Mouse (Mus musculus) adrenal gland (tissue): ENCODE data around the gene Rabgap1.

Source experiments
- intact Hi-C: fragments of 180-260 bp; cut with DNase I; formaldehyde crosslinking; loops from one replicate; pipeline ENCODE4 v1.15.1; 2025

Rabgap1 gene

GRCm38 (mm10) chr2:37511134-37511901, 68.2 kb downstream of the Rabgap1 start:
- intact Hi-C loops: no loop called here

GRCm38 (mm10) chr2:37516030-37516710, 73.1 kb downstream of the Rabgap1 start, which contains the start of gene Gpr21:
Gene Gpr21 (plus strand): TSS chr2:37516332.
- intact Hi-C loops: no loop called here

- intact Hi-C loops: no loop called here
Measured at GRCm38 (mm10) chr2:37516922-37517462, 73.9 kb downstream of the Rabgap1 start.

GRCm38 (mm10) chr2:37518561-37519285, 75.6 kb downstream of the Rabgap1 start:
- intact Hi-C loops: no loop called here

- intact Hi-C loops: no loop called here
Measured at GRCm38 (mm10) chr2:37519286-37519640, 76.2 kb downstream of the Rabgap1 start.

- intact Hi-C loops: no loop called here
Measured at GRCm38 (mm10) chr2:37527587-37527986, 84.5 kb downstream of the Rabgap1 start.

GRCm38 (mm10) chr2:37529397-37529796, 86.3 kb downstream of the Rabgap1 start:
- intact Hi-C loops: no loop called here

GRCm38 (mm10) chr2:37530766-37531165, 87.7 kb downstream of the Rabgap1 start:
- intact Hi-C loops: no loop called here

- intact Hi-C loops: no loop called here
Measured at GRCm38 (mm10) chr2:37531639-37532038, 88.6 kb downstream of the Rabgap1 start.

GRCm38 (mm10) chr2:37549346-37550012, 106.4 kb downstream of the Rabgap1 start:
- intact Hi-C loops: no loop called here

GRCm38 (mm10) chr2:37556366-37556765, 113.3 kb downstream of the Rabgap1 start:
- intact Hi-C loops: no loop called here

- intact Hi-C loops: loop anchor here (10.0 kb wide), 1 partner anchor 209 kb away; the partner anchor contains the start of gene Crb2
Measured at GRCm38 (mm10) chr2:37565579-37565978, 122.5 kb downstream of the Rabgap1 start.

GRCm38 (mm10) chr2:37566035-37566434, 123.0 kb downstream of the Rabgap1 start:
- intact Hi-C loops: loop anchor here (10.0 kb wide), 1 partner anchor 209 kb away; the partner anchor contains the start of gene Crb2

- intact Hi-C loops: loop anchor here (10.0 kb wide), 1 partner anchor 205 kb away; the partner anchor contains the start of gene Crb2
Measured at GRCm38 (mm10) chr2:37569888-37570287, 126.8 kb downstream of the Rabgap1 start.

GRCm38 (mm10) chr2:37570703-37571102, 127.6 kb downstream of the Rabgap1 start:
- intact Hi-C loops: no loop called here

- intact Hi-C loops: no loop called here
Measured at GRCm38 (mm10) chr2:37572141-37572540, 129.1 kb downstream of the Rabgap1 start.

GRCm38 (mm10) chr2:37576661-37577060, 133.6 kb downstream of the Rabgap1 start:
- intact Hi-C loops: no loop called here

- intact Hi-C loops: no loop called here
Measured at GRCm38 (mm10) chr2:37578185-37578584, 135.1 kb downstream of the Rabgap1 start.

GRCm38 (mm10) chr2:37587919-37588318, 144.8 kb downstream of the Rabgap1 start:
- intact Hi-C loops: no loop called here
